Mouse (Mus musculus) midbrain, embryonic 16.5 days (tissue): ENCODE data around the gene Ostm1. TPM values are rescaled to one million over a fixed set of nuclear protein-coding genes. Genes with fewer than 3 reads are reported as not detected.

Experiments
- ATAC-seq: fragments of 200-750 bp; cut with Nextera tagmentation; 2 replicates; pipeline ENCODE4 v1.8.0; 2017; ENCODE audit warnings: moderate TSS enrichment
- H3K27ac ChIP-seq: fragments of 300-500 bp; sonication (generic); 2 replicates; pipeline ENCODE4 v1.5.1; 2014; ENCODE audit warnings: mild to moderate bottlenecking, low read length, mixed read lengths
- H3K27me3 ChIP-seq: fragments of 300-500 bp; sonication (generic); 2 replicates; pipeline ENCODE4 v1.6.1; 2014; ENCODE audit warnings: low read depth, low read length, mixed read lengths; ENCODE audit not compliant: control insufficient read depth, insufficient read depth
- H3K36me3 ChIP-seq: fragments of 300-500 bp; sonication (generic); 2 replicates; pipeline ENCODE4 v1.6.1; 2014; ENCODE audit warnings: mild to moderate bottlenecking, low read length, moderate library complexity, mixed read lengths; ENCODE audit not compliant: control insufficient read depth, insufficient read depth
- H3K4me1 ChIP-seq: fragments of 300-500 bp; sonication (generic); 2 replicates; pipeline ENCODE4 v1.6.1; 2014; ENCODE audit warnings: mild to moderate bottlenecking, low read length, mixed read lengths; ENCODE audit not compliant: control insufficient read depth, insufficient read depth
- H3K4me2 ChIP-seq: fragments of 300-500 bp; sonication (generic); 2 replicates; pipeline ENCODE4 v1.6.1; 2014; ENCODE audit warnings: mild to moderate bottlenecking, low read length, mixed read lengths
- H3K4me3 ChIP-seq: fragments of 300-500 bp; sonication (generic); 2 replicates; pipeline ENCODE4 v1.5.1; 2014; ENCODE audit warnings: low read depth, mild to moderate bottlenecking, low read length, moderate library complexity, mixed read lengths
- H3K9ac ChIP-seq: fragments of 300-500 bp; sonication (generic); 2 replicates; pipeline ENCODE4 v1.6.1; 2014; ENCODE audit warnings: low read depth, low read length, mixed read lengths
- H3K9me3 ChIP-seq: fragments of 300-500 bp; sonication (generic); replicated peaks from 2 replicates; pipeline ENCODE4 v1.6.1; 2014; ENCODE audit warnings: mild to moderate bottlenecking, low read length, mixed read lengths; ENCODE audit not compliant: control insufficient read depth, poor library complexity, severe bottlenecking
- WGBS: fragments of 180-500 bp; shearing (Covaris S2); extraction: QIAGEN DNeasy Blood & Tissue Kit; methylation state at CpG from one replicate; pipeline ENCODE4 v1.1.7; 2014; 5-methylcytosine and 5-hydroxymethylcytosine counted together
- polyA plus RNA-seq: library from polyadenylated mRNA; unstranded; fragments of >200 nt; fragmentation: Nextera tagmentation; extraction: Ambion mirVana; gene quantifications from 2 replicates; pipeline ENCODE4 v1.2.1, GENCODE M21; 2015

Gene Ostm1
- polyA plus RNA-seq, 1 experiment from 2014 or later = 39.9 TPM

DNA sequence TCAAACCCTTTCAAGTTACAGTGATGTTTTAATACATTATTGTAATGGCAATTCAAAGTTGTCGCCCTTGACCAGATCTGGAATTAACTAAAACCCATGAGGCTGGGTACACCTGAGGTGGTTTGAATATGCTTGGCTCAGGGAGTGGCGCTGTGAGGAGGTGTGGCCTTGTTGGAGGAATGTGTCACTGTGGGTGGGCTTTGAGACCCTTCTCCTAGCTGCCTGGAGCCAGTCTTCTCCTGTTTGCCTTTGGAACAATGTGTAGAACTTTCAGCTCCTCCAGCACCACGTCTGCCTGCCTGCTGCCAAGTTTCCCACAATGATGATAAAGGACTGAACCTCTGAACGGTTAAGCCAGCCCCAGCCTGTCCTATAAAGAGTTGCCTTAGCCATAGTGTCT lies 62.7 kb downstream of the Ostm1 start:
- H3K9ac ChIP-seq = no peak overlapping the region

DNA sequence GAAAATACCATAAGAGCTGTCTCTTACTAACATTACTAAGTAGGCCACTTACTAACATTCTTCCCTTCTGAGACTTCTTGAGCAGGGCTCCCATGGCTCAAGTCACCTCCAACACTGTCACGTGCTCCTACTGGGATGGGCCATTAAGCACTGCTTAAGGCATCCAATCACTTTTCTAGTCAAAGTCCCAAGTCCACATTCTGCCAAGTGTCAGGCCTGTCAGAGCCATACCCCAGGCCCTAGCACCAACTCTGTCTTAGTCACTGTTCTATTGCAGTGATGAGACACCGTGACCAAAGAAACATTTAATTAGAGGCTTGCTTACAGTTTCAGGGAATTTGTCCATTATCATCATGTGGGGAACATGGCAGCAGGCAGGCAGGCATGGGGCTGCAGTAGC lies 78.3 kb downstream of the Ostm1 start:
- no peak overlapping the region for H3K4me3 ChIP-seq
- no peaks in the 10 kb centered on the region for H3K27me3 ChIP-seq
- H3K27ac ChIP-seq = no peak overlapping the region
- no peak overlapping the region for H3K4me2 ChIP-seq
- no peaks in the 10 kb centered on the region for H3K36me3 ChIP-seq
- no peaks in the 10 kb centered on the region for H3K4me1 ChIP-seq
- H3K9ac ChIP-seq = no peak overlapping the region
- 90% methylated on average over 2 of the region's 2 CpGs for WGBS
- no peaks in the 10 kb centered on the region for H3K9me3 ChIP-seq
- no peak for ATAC-seq

More for the DNA sequence above, 62.7 kb downstream of the Ostm1 start:
- Histone ChIP-seq H3K4me1 (no peaks in the 10 kb centered on the region), H3K27me3 (no peaks in the 10 kb centered on the region), H3K9me3 (no peaks in the 10 kb centered on the region), H3K36me3 (no peaks in the 10 kb centered on the region), H3K27ac (no peak overlapping the region), H3K4me2 (no peak overlapping the region), H3K4me3 (no peak overlapping the region)
- 51% methylated on average over 4 of the region's 4 CpGs for WGBS
- no peak for ATAC-seq

GRCm38 (mm10) chr10:42669970-42670369 lies 86.3 kb downstream of the Ostm1 start:
- no peak overlapping the region for H3K9ac ChIP-seq
- no peaks in the 10 kb centered on the region for H3K36me3 ChIP-seq
- no peak overlapping the region for H3K4me3 ChIP-seq
- H3K27me3 ChIP-seq = no peaks in the 10 kb centered on the region
- no peak for ATAC-seq
- no peaks in the 10 kb centered on the region for H3K9me3 ChIP-seq
- WGBS = 87% methylated on average over 4 of the region's 4 CpGs
- no peaks in the 10 kb centered on the region for H3K4me1 ChIP-seq
- no peak overlapping the region for H3K4me2 ChIP-seq
- no peak overlapping the region for H3K27ac ChIP-seq

- Histone ChIP-seq H3K4me3 (no peak overlapping the region), H3K27ac (no peak overlapping the region), H3K36me3 (no peaks in the 10 kb centered on the region), H3K9ac (no peak overlapping the region), H3K4me2 (no peak overlapping the region), H3K27me3 (no peaks in the 10 kb centered on the region), H3K4me1 (no peaks in the 10 kb centered on the region), H3K9me3 (no peaks in the 10 kb centered on the region)
- ATAC-seq = no peak
- 84% methylated on average over 3 of the region's 3 CpGs for WGBS
These were observed 89.2 kb downstream of the Ostm1 start for GRCm38 (mm10) chr10:42672798-42673197.

DNA sequence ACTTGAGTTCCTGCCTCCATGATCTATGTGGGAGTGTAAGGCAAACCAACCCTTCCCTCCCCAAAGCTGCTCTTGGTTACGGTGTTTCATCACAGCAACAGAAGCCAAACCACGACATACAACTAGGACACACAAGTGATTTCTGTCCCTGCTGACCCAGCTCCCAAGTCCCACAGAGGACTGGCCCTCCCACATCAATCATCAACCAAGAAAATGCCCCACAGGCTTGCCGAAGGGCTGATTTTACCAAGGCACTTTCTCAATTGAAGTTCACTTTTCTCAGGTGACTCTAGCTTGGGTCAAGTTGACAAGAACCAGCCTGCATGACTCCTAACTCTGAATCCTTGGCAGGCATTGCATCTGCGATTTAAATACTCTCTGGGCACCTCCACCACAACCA lies 91.9 kb downstream of the Ostm1 start:
- WGBS = 89% methylated on average over 4 of the region's 4 CpGs

GRCm38 (mm10) chr10:42678331-42678730 lies 94.7 kb downstream of the Ostm1 start:
- peak overlapping the region; percentile 98 for H3K4me3 ChIP-seq
- peak overlapping the region; percentile 81 for H3K27ac ChIP-seq
- no peaks in the 10 kb centered on the region for H3K36me3 ChIP-seq
- peak overlapping the region; percentile 90 for H3K9ac ChIP-seq
- peak overlapping the region; percentile 64 for H3K4me2 ChIP-seq
- WGBS = 42% methylated on average over 6 of the region's 6 CpGs
- peak; percentile 7; the same call in 1 of the 2 replicates for ATAC-seq
- peaks cover 16% of the 10 kb centered on the region for H3K4me1 ChIP-seq
- no peaks in the 10 kb centered on the region for H3K27me3 ChIP-seq
- no peaks in the 10 kb centered on the region for H3K9me3 ChIP-seq

More for the DNA sequence above, 91.9 kb downstream of the Ostm1 start:
- Histone ChIP-seq H3K4me3 (no peak overlapping the region), H3K27me3 (no peaks in the 10 kb centered on the region), H3K9ac (no peak overlapping the region), H3K4me1 (peaks cover 12% of the 10 kb centered on the region), H3K4me2 (no peak overlapping the region), H3K9me3 (no peaks in the 10 kb centered on the region), H3K36me3 (no peaks in the 10 kb centered on the region), H3K27ac (no peak overlapping the region)
- ATAC-seq = no peak

- Histone ChIP-seq H3K4me3 (peak overlapping the region; percentile 98), H3K36me3 (no peaks in the 10 kb centered on the region), H3K4me1 (peaks cover 16% of the 10 kb centered on the region), H3K27ac (peak overlapping the region; percentile 81), H3K27me3 (no peaks in the 10 kb centered on the region), H3K9me3 (no peaks in the 10 kb centered on the region), H3K9ac (peak overlapping the region; percentile 90), H3K4me2 (peak overlapping the region; percentile 64)
- under 1% methylated on average over 48 of the region's 56 CpGs for WGBS
- peak; percentile 98 for ATAC-seq
These were observed 95.2 kb downstream of the Ostm1 start for GRCm38 (mm10) chr10:42678755-42679364.

DNA sequence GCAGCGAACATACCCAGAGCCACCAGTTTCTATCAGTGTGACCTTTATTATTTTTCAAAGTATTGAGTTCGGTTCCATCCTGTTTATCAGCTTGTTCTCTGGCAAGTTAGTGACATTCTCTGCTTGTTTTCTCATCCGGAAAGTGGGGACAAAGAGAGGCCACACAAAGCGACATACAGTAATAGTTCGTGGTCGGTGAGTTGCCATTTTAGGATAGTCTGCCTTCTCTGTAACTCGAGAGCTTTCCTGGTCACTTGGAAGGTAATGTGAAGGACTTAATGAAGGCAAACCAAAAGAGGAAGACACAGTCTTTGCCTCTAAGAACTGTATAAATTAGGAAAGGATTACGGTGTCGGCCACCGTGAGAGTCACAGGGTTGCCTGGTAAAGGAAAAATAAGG lies 96.0 kb downstream of the Ostm1 start:
- Histone ChIP-seq H3K4me3 (peak overlapping the region; percentile 98), H3K9me3 (no peaks in the 10 kb centered on the region; the same call in 1 of the 2 replicates), H3K9ac (peak overlapping the region; percentile 90), H3K27me3 (no peaks in the 10 kb centered on the region), H3K27ac (no peak overlapping the region), H3K4me1 (peaks cover 16% of the 10 kb centered on the region), H3K36me3 (no peaks in the 10 kb centered on the region), H3K4me2 (peak overlapping the region; percentile 64)
- WGBS = 6% methylated on average over 10 of the region's 10 CpGs
- ATAC-seq = no peak

DNA sequence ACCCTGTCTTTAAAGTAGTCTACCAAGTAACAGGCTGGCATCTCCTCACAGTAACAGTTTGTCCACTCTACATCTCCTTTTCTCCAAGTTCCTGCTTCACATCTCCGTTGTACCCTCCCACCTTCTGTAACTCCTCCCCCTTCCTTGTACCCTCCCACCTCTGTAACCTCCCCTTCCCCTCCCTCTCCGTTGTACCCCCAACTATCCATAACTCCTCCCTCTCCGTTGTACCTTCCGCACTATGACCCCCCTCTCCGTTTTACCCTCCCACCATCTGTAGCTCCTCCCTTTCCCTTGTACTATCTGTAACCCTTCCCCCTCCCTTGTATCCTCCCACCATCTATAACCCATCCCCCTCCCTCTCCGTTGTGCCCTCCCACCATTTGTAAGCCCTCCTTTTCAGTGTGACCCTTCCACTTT lies 97.0 kb downstream of the Ostm1 start:
- Histone ChIP-seq H3K4me3 (no peak overlapping the region), H3K9ac (no peak overlapping the region), H3K9me3 (no peaks in the 10 kb centered on the region; the same call in 1 of the 2 replicates), H3K4me1 (peaks cover 16% of the 10 kb centered on the region), H3K36me3 (no peaks in the 10 kb centered on the region), H3K27ac (no peak overlapping the region), H3K4me2 (peak overlapping the region; percentile 18; the same call in 1 of the 2 replicates), H3K27me3 (no peaks in the 10 kb centered on the region)
- ATAC-seq = no peak
- WGBS = 16% methylated on average over 6 of the region's 6 CpGs
